Mouse (Mus musculus) embryonic facial prominence, embryonic 11.5 days (tissue): ENCODE measurements around the gene Sh2b3. TPM values are rescaled to one million over a fixed set of nuclear protein-coding genes. Genes with fewer than 3 reads are reported as not detected.

Source experiments
- ATAC-seq: fragments of 200-750 bp; cut with Nextera tagmentation; replicated peaks from 2 replicates; pipeline ENCODE4 v1.8.0; 2017; ENCODE audit warnings: low read depth; ENCODE audit not compliant: insufficient number of reproducible peaks, low FRiP score, low TSS enrichment
- DNase-seq: peaks from one replicate; pipeline ENCODE4 v3.0.0-alpha.2; 2015; ENCODE audit warnings: low spot score
- H3K27ac ChIP-seq: fragments of 300-500 bp; sonication (generic); replicated peaks from 2 replicates; pipeline ENCODE4 v1.5.1; 2014; ENCODE audit warnings: mild to moderate bottlenecking, low read depth, low read length, control low read depth
- H3K27me3 ChIP-seq: fragments of 300-500 bp; sonication (generic); 2 replicates; pipeline ENCODE4 v1.6.1; 2014; ENCODE audit warnings: mild to moderate bottlenecking, low read length, moderate library complexity, mixed read lengths; ENCODE audit not compliant: control insufficient read depth, insufficient read depth
- H3K36me3 ChIP-seq: fragments of 300-500 bp; sonication (generic); replicated peaks from 2 replicates; pipeline ENCODE4 v1.6.1; 2014; ENCODE audit warnings: low read depth, mild to moderate bottlenecking, low read length, moderate library complexity, mixed read lengths; ENCODE audit not compliant: control insufficient read depth, insufficient read depth
- H3K4me1 ChIP-seq: fragments of 300-500 bp; sonication (generic); 2 replicates; pipeline ENCODE4 v1.6.1; 2014; ENCODE audit warnings: low read length, mixed read lengths; ENCODE audit not compliant: control insufficient read depth, insufficient read depth
- H3K4me2 ChIP-seq: fragments of 300-500 bp; sonication (generic); 2 replicates; pipeline ENCODE4 v1.6.1; 2014; ENCODE audit warnings: low read depth, mild to moderate bottlenecking, control low read depth, low read length, moderate library complexity
- H3K4me3 ChIP-seq: fragments of 300-500 bp; sonication (generic); 2 replicates; pipeline ENCODE4 v1.5.1; 2014; ENCODE audit warnings: low read depth, low read length, control low read depth
- H3K9ac ChIP-seq: fragments of 300-500 bp; sonication (generic); replicated peaks from 2 replicates; pipeline ENCODE4 v1.6.1; 2014; ENCODE audit warnings: mild to moderate bottlenecking, control low read depth, low read length
- H3K9me3 ChIP-seq: fragments of 300-500 bp; sonication (generic); replicated peaks from 2 replicates; pipeline ENCODE4 v1.6.1; 2016; ENCODE audit warnings: mild to moderate bottlenecking, low read length, inconsistent platforms, mixed read lengths; ENCODE audit not compliant: control insufficient read depth
- whole genome bisulfite sequencing: fragments of 180-500 bp; shearing (Covaris S2); extraction: QIAGEN DNeasy Blood & Tissue Kit; methylation state at CpG from one replicate; pipeline ENCODE4 v1.1.7; 2014; 5-methylcytosine and 5-hydroxymethylcytosine counted together
- microRNA-seq: library from miRNA; unstranded; fragments of <30 nt; microRNA quantifications from one replicate; pipeline ENCODE4, GENCODE M21; 2016; ENCODE audit warnings: borderline number of aligned reads
- polyA plus RNA-seq: library from polyadenylated mRNA; unstranded; fragments of >200 nt; fragmentation: Nextera tagmentation; extraction: Ambion mirVana; gene quantifications from 2 replicates; pipeline ENCODE4 v1.2.1, GENCODE M21; 2014

Sh2b3 gene
- polyA plus RNA-seq, 1 experiment from 2014 or later = 7.8 TPM

DNA sequence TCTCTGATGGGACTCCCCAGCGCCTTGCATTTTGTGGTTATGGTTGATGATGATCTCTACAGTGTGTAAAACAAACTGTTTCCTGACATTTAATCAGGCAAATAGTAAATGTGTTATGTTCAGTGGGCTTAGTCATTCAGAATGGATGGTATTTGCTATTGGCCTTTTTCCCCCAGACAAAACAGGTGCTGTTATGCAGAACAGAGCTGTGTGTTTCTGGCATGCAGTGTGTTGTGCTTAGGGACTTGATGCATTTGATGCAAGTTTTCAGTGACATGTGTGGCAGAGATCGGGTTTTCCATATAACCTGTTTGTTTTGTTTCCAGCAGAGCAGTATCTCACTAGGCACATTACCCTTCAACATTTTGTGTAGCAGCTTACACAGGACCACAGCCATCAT is 69.9 kb downstream of the Sh2b3 start:
- no peak overlapping the region for H3K4me3 ChIP-seq
- DNase-seq = no peak
- no peaks in the 10 kb centered on the region for H3K4me1 ChIP-seq
- H3K36me3 ChIP-seq = no peaks in the 10 kb centered on the region
- no peak for ATAC-seq
- no peak overlapping the region for H3K9ac ChIP-seq
- WGBS = 83% methylated on average over 2 of the region's 2 CpGs
- H3K27me3 ChIP-seq = no peaks in the 10 kb centered on the region
- H3K4me2 ChIP-seq = no peak overlapping the region
- no peak overlapping the region for H3K27ac ChIP-seq
- no peaks in the 10 kb centered on the region for H3K9me3 ChIP-seq

DNA sequence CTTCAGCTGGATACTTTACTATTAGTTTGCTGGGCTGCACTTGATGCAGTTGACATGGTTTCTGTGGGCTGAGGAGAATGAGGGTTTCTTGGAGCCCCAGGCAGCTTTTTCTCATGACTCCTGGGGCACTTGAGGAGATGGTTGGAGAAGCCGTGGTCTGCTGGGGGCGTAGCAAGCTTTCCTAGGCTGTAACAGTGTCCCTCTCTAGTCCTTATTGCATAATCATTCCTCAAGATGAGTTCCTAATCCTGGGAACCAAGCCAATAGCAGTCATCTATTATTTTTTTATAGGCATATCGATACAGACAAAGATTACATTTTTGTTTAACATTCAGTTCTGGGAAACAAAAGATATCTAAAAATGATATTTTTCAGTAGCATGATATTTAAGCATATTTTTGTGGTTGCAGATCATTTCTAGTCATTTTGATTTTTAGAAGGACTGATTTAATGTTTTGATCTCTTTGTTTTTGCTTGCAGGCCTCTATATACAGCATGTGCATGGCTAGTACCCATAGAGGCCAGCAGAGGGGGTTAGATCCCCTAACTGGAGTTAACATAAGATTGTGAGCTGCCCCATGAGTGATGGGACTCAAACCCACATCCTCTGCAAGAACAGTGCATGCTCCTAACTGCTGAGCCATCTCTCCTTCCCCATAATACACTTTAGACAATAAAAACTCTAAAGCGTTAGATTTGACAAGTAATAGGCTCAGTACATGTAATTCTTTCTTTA is 71.2 kb downstream of the Sh2b3 start:
- H3K4me1 ChIP-seq = no peaks in the 10 kb centered on the region
- H3K9ac ChIP-seq = no peak overlapping the region
- H3K36me3 ChIP-seq = no peaks in the 10 kb centered on the region
- H3K27me3 ChIP-seq = no peaks in the 10 kb centered on the region
- H3K4me3 ChIP-seq = no peak overlapping the region
- H3K9me3 ChIP-seq = no peaks in the 10 kb centered on the region
- ATAC-seq = no peak
- 95% methylated on average over 4 of the region's 4 CpGs for WGBS
- H3K27ac ChIP-seq = no peak overlapping the region
- no peak for DNase-seq
- H3K4me2 ChIP-seq = no peak overlapping the region

Small RNAs within 50 kb of the gene (microRNA-seq; reads per million reads assigned to microRNA genes)
- not detected for gene Mir7031

Other genes with a start within 250 kb of the Sh2b3 start
- 84.4 and 88.8 TPM in 2 replicates for gene Aldh2, start 243.8 kb downstream of the Sh2b3 start, polyA plus RNA-seq
- gene Acad12, start 218.7 kb downstream of the Sh2b3 start, polyA plus RNA-seq = 1.5 and 1.8 TPM in 2 replicates
- 1.2 and 1.7 TPM in 2 replicates for gene Acad10, start 177.1 kb downstream of the Sh2b3 start, polyA plus RNA-seq
- gene Brap, start 177.1 kb downstream of the Sh2b3 start, polyA plus RNA-seq = 37.4 and 38.7 TPM in 2 replicates
- 57.6 and 61.5 TPM in 2 replicates for gene Atxn2, start 126.3 kb downstream of the Sh2b3 start, polyA plus RNA-seq
- gene Pheta1, start 11.3 kb upstream of the Sh2b3 start, polyA plus RNA-seq = 25.2 and 27.4 TPM in 2 replicates
- gene Cux2, start 212.5 kb upstream of the Sh2b3 start, polyA plus RNA-seq = 4.5 and 6.2 TPM in 2 replicates